Mouse (Mus musculus) cerebellum, postnatal 25 days (tissue): ENCODE results near the gene Phf24.
A peak's percentile ranks its signal among the peaks of the same experiment; 100 is the strongest.

ENCODE experiments used
- DNase-seq, 2 experiments: peaks; one replicate each; pipeline ENCODE4 v3.0.0; 2021; ENCODE audit warnings: mixed read lengths in 2 of 2

The Phf24 gene

GRCm38 (mm10) chr4:42915311-42915710 lies 1.1 kb upstream of the Phf24 start:
- no peak for DNase-seq

DNA sequence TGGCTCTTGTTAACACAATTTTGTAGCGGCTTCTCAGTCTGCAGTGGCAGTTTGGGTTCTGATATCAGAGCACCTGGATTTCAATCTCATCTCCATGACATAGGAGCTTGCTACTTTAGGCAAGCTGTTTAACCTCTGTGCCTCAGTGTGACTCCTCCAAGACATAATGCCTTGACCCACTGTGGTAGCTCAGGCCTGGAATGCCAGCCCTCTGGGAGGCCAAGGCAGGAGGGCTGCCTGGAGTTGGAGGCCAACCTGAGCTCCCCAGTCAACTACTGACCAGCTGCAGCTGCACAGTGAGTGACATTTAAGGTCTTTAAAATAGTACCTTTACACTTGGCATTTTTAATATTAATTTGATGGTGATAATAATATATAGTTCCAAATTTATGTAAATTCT lies 494 bp upstream of the Phf24 start:
- no peak for DNase-seq

DNA sequence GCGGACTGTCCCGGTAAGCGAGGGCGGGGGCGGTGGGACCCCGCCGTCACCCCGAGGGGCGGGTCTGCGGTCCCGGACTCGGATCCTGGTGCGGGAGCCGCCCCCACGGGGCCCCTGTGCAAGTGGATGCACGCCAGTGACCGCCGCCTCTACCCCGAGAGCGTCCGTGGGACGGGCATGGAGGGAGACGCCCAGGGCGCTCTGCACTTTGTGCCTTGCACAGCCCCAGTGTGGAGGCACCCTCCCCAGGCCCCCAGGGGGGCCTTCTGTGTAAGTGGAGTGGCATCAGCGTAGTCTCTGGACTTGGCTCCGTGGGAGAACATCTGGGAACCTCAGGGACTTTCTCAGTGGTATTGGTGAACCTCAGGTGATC lies 928 bp downstream of the Phf24 start:
- no peak for DNase-seq

GRCm38 (mm10) chr4:42920726-42921125 lies 4.3 kb downstream of the Phf24 start:
- no peak for DNase-seq

- no peak for DNase-seq
These were observed 5.1 kb downstream of the Phf24 start for GRCm38 (mm10) chr4:42921536-42921935.

- no peak for DNase-seq
These were observed 5.6 kb downstream of the Phf24 start for GRCm38 (mm10) chr4:42922056-42922455.

DNA sequence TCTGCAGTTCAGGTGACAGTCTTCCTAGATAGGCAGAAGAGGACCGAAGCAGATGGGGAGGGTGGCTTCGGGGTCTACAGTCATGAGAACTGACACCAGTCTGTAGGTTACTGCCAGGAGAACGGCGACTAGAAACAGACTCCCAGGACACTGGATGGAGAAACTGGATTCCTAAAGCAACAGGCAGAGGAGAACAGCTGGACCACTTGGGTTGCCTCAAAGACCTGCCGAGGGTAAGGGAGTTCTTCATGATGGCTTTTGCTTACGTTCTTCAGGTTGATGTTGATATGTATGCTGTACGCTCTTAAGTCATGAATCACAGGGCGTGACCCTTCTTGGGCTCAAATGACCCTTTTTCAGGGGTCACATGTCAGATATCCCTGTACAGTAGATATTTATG lies 6.0 kb downstream of the Phf24 start:
- DNase-seq = no peak

DNA sequence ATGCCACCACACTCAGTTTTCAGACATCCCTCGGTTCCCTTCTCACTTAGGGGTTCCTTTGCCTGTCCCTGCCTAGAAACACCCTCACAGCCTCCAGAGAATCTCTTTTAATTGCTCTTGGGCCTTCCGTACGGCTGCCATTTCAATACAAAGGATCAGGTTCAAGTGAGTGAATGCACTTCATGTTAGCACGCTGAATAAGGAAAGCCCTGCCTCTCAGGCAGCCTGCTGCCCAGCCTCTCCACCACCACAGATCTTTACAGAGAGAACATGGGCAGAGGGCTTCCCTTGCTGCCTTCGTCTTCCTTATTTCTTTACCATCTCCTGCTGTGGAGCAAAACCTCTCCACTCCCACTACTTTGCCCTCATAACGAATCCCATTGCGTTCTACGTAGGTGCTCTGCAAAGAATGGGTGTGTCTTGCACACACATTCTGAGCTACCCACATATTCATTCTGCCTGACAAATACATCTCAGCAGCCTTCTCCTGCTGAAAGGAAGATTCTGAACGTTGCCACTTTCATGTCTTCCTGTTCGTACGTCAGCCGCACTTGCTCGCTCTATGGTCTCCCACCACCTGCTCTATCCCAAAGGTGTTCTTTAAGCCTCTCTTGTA lies 7.7 kb downstream of the Phf24 start:
- no peak for DNase-seq

DNA sequence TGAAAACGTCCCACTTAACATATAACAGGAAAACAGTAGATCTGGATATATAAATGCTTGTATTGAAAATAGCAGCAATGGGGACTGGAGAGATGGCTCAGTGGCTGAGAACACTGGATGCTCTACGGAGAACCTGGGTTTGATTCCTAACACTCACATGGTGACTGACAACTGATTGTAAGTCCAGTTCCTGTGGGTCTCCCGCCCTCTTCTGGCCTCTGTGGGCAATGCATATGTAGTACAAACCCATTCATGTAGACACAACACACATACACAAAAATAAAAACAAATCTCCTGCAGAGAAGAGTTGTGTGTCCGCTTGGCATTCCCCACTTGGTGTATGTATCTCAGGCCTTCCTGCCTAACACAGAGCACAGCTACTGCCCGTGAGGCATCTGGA lies 11.7 kb downstream of the Phf24 start:
- no peak for DNase-seq

DNA sequence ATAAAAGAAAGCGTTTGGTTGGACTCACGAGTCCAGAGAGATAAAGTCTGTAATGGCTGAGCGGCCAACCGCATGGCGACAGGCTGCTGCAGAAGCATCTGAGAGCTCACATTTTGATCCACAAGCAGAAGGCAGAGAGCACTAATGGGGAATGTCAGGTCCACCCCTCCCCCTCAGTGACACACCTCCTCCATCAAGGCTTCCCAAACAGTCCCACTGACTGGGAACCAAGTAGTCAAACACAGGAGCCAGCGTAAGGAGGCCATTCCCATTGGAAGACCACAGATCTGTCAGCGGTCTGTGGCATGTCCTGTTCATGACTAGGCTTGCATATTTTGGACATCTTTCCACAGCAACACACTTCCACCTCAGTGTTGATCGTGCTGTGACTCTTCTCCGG lies 12.5 kb downstream of the Phf24 start:
- no peak for DNase-seq

- no peak for DNase-seq
These were observed 15.9 kb downstream of the Phf24 start for GRCm38 (mm10) chr4:42932229-42932969.

GRCm38 (mm10) chr4:42933630-42934029 lies 17.2 kb downstream of the Phf24 start:
- peak in 1 of 2 experiments; percentile 58 for DNase-seq

- no peak for DNase-seq
These were observed 24.9 kb downstream of the Phf24 start for GRCm38 (mm10) chr4:42941396-42941795.

GRCm38 (mm10) chr4:42943341-42943740 lies 26.9 kb downstream of the Phf24 start:
- DNase-seq = no peak

DNA sequence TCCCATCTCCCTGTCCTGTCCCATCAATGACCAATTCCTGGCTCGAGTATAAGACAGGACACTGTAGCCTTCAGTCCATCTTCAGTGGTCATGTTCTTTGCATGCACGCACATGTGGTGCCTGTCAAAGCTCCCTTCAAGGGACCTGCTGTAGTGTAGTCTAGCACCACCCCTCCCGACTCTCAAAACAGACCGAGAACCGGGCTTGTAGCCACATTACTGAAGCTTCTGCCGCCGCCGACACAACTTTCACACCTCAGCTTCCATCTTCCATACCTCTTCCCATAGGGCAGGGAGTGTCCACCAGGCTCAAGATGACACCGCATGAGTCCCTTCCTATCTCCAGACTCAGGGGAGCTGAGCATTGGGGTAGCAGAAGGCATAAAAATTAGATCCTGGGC lies 27.7 kb downstream of the Phf24 start:
- no peak for DNase-seq

GRCm38 (mm10) chr4:42945043-42945442 lies 28.6 kb downstream of the Phf24 start:
- no peak for DNase-seq

GRCm38 (mm10) chr4:42945445-42945844 lies 29.0 kb downstream of the Phf24 start:
- DNase-seq = no peak

DNA sequence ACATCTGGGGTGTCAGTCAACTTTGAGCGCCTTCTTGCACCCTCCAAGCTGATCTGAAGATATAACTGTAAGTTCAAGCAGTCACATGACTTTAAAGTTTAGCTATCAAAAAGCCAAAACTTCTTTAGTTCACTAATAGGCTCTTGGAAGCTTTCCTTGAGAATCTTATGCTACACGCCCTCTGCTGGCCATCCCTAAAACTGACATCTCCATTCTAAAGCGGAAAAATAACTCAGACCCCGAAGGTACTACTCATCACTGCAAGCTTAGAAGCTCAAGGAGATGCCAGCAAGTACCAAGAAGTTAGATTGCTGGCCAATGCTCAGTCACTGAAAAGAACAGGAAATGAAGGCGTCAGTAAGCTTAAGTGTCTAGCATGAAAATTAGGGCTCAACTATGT lies 29.5 kb downstream of the Phf24 start:
- DNase-seq = peak; percentile 70 to 80

DNA sequence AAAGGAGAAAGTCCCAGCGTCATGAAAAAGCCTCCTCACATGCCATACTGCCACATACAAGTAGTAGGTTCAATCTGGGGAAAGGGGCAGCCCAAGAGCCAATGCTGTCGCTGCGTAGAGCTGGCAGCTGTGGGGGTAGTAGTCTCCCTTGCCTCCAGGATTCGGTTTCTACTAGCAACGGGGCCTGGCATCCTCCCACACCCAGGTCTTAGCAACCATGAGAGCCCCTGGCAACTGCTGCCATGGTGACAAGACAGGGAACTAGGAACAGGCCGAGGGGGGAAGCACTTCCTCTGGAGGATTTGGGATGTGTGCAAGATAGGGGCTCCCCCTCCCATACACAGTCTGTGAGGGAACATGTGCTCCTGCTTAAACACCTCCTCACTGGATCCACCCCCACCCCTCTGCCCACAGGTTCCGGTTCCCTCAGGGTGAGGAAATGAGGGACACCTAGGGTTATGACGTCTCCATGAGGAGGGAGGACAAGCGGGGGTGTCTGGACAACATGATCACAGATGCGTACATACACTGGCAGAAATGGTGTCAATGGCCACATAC lies 30.4 kb downstream of the Phf24 start:
- DNase-seq = peak in 1 of 2 experiments; percentile 41

- peak in 1 of 2 experiments; percentile 47 for DNase-seq
These were observed 32.1 kb downstream of the Phf24 start for GRCm38 (mm10) chr4:42948527-42948926.

DNA sequence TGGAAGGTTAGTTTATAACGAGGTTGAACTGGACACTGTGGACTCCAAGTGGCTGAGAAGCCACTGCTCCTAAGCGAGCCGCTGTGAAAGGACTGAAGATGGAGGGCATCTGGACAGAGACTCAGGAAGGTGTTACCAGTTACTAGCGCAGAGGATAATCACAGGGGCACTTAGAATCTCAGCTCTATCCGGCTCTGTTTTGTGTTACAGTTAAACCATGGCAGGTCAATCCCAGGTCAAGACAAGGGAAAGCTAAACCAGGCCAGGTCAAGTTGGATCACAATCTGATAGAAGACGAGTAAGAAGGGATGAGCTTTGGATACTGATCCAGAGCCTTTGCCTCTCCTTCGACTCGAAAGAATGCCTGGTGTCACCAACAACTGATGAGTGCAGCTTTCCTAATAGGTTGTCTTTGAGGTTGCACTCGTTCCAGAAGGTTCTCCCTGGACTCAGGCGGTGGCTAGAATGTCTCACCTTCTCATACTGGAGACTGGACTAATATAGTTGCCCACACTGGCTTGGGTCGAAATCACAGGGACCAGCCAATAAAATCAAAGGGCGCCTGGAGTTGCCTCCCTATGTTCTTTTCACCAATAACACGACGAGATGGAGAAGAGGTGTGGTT lies 32.7 kb downstream of the Phf24 start:
- DNase-seq = no peak

DNA sequence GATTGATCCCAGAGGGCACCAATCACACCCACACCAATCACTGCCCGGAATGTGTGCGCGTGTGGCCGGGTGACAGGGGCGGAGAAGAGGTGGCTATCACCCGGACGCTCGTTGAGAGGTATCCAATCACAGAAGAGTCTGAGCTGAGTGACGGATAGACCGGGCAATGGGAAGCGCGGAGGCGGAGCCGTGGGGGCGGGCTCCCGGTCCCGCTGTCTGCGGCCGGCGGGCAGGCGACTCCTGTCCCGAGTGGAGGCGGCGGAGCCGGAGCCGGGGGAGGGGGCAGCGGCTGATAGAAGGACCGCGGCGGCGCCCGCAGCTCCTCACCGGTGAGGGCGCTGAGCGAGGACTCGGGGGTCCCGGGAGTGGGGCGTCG lies 33.2 kb downstream of the Phf24 start, which contains the start of gene Dnajb5:
Dnajb5 (plus strand) TSS at position 139 of the 376 bp plus-strand sequence.
- peak; percentile 98 to 100 for DNase-seq

DNA sequence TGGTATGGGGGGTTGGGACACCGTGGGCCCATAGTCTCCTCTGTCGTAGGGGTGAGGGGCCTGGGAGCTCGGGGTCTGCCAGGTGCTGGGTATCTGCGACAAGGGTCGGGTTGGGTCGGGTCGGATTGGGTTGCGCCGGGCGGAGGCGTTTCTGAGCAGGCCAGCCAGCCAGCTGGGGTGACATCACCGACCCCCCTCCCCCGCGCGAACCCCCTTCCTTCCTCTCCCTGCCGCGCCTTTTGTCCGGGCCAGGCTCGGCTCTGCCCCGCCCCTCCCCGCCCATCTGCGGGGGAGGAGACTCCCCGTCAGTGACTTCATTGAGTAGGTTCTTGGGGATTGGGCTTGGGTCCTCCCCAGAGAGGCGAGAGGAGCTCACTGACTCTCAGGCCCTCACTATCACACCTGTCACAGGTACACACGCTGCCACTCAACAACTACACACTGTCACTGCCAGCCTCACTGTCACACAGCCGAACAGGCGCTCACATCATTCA lies 33.7 kb downstream of the Phf24 start:
- peak; percentile 82 to 91 for DNase-seq
